Mouse (Mus musculus): ENCODE measurements around the gene Olfr47.
"Not testable (repeated sequence)": the region's sequence is repeated elsewhere in the genome, so short reads cannot be mapped to it uniquely, and the experiment has no call there.

The Olfr47 gene

DNA sequence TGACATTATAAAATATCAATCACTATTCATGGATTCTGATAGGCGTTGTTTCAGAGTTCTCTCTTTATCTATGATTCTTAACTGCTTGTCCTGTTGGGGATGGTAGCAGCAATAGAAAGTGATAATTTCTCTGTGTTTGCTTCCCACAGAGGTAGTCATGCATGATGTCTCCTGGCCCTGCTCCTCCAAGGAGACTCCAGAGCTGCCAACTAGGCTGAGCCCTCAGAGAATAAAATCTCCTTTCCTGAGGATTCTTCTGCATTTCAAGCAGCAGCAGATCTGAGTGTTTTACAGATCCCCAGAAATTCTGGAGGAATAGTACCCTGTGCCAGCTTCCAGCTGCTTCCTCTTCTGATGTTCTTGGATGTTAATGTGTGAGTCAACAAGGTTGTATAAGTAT is at the start of gene Olfr47:
Gene Olfr47 (plus strand): TSS at position 275 of the 400 bp plus-strand sequence.
- DNase-seq (ENCODE audit: low spot score) = not testable (repeated sequence)

- no peak for DNase-seq (ENCODE audit: low spot score)
Measured at GRCm38 (mm10) chr6:43190986-43191385, 40.3 kb upstream of the Olfr47 start.

- no peak for DNase-seq (ENCODE audit: low spot score)
Measured at GRCm38 (mm10) chr6:43196781-43197180, 34.5 kb upstream of the Olfr47 start, which contains the start of gene Olfr435. Gene Olfr435 (plus strand): TSS chr6:43197146.

DNA sequence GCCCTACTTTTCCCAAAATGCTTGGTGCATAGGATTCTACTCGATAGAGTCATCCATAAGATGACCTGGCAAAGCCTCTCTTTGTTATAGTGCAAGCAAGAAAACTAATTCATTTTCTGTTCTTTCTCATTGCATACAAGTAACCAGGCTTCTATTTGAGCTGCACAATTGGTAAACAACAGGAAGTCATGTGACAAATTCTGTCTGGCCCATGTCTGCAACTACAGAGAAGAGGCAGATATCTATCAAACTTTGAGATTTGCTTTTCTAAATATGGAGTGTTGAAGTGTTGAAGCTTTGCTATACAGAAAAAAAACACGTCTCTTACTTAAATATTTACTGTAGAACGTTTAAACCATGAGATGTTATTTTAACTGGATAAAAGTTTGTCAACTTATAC is 33.2 kb upstream of the Olfr47 start:
- no peak for DNase-seq (ENCODE audit: low spot score)

DNA sequence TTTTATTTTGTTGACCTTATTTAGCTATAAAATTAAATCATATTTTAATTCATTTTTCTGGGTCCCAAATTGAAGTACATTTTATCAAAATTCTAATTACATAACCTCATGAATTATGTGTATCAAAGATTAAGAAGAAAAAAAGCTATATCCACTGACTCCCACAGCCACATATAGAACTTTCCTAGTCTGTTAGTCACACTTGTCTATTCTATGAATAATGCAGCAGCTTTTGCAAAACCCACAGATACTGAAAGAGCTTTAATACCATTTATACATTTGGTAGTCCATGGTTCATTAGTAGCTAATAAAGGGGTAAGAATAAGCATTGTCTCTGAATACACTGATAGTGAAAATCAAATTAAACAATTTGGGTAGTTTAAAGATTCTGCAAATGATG is 28.5 kb upstream of the Olfr47 start:
- DNase-seq (ENCODE audit: low spot score) = no peak

GRCm38 (mm10) chr6:43205355-43205754 is 26.0 kb upstream of the Olfr47 start:
- DNase-seq (ENCODE audit: low spot score) = no peak

DNA sequence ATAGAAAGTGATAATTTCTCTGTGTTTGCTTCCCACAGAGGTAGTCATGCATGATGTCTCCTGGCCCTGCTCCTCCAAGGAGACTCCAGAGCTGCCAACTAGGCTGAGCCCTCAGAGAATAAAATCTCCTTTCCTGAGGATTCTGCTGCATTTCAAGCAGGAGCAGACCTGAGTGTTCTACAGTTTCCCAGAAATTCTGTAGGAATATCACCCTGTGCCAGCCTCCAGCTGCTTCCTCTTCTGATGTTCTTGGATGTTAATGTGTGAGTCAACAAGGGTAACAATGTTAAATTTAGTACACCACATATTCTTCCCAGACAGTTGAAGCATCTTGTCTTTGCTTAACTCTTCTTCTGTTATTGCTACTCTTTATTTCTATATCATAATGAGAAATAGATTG is 18.5 kb upstream of the Olfr47 start, which contains the start of gene Olfr434:
Gene Olfr434 (plus strand): TSS at position 149 of the 400 bp plus-strand sequence.
- not testable (repeated sequence) for DNase-seq (ENCODE audit: low spot score)

DNA sequence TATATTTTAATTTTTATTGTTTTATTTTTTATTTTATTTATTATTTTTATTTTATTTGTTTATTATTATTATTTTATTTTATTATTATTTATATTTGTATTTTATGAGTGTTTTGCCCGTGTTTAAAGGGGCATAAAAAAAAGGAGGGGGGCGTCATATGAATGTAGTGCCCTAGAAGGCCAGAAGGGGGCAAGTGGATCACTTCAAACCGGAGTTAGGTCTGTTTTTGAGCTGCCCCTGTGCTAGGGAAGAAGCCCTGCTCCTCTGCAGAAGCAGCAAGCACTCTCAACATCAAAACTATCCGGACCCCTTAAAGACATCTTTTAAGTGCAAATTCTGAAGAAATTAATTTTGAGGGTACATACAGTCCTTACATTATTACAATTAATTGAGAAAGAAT is 10.7 kb downstream of the Olfr47 start:
- no peak for DNase-seq (ENCODE audit: low spot score)

GRCm38 (mm10) chr6:43247396-43247795 is 16.1 kb downstream of the Olfr47 start:
- DNase-seq (ENCODE audit: low spot score) = no peak

DNA sequence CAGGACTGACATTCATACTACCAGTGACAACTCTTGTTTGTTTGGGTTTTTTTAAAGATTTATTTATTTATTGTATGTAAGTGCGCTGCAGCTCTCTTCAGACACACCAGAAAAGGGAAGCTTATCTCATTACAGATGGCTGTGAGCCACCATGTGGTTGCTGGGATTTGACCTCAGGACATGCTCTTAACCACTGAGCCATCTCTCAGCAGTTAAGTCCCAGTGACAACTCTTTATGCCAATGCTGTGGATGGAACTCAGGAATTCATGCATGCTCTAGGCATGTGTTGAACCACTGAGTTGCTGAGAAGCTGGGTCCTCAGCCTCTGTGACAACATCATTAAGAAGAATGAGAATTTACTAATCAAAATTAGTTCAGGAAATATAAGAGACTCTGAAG is 21.7 kb downstream of the Olfr47 start:
- DNase-seq (ENCODE audit: low spot score) = no peak

GRCm38 (mm10) chr6:43254193-43254926 is 23.0 kb downstream of the Olfr47 start:
- DNase-seq (ENCODE audit: low spot score) = no peak

- DNase-seq (ENCODE audit: low spot score) = no peak
Measured at GRCm38 (mm10) chr6:43260756-43261155, 29.4 kb downstream of the Olfr47 start.

GRCm38 (mm10) chr6:43265363-43266041 is 34.2 kb downstream of the Olfr47 start, which contains the start of gene Arhgef5:
Gene Arhgef5 (plus strand): TSS chr6:43265582.
- no peak for DNase-seq (ENCODE audit: low spot score)

DNA sequence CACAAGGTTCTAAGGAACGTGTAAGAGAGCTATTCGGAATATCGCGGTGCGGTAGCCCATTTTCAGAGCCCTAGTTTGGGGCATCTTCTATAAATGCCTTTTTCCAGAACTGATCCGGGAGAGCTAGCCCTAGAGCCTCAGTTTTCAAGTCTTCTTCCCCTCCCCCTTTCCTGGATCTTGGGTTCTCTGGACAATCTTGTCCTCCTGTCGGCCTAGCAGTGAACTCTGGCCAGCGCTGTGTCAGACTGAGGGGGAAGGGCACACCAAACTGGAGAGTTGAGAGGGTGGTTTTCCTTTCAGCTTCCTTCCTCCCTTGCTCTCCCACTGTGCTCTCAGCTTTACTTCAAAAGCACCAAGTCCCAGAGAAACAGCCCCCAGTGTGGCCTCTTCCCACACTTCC is 35.0 kb downstream of the Olfr47 start:
- DNase-seq (ENCODE audit: low spot score) = no peak

DNA sequence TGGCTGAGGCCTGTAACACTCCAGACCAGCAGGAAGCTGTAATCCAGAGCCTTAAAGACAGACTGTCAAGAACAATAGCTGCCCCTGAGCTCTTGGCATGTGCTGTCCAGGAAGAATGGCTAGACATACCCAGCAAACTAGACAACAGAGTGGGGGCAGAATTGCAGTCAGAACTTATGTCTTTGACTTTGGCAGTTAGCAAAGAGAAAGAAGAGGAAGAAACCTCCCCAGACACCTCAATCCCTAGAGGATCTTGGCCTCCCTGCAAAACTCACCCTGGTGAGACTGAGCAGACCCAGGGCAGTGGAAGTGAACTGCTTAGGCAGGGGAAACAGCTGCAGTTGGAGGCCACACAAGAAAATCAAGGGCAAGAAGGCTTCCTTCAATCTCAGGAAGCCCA is 41.3 kb downstream of the Olfr47 start:
- DNase-seq (ENCODE audit: low spot score) = no peak

DNA sequence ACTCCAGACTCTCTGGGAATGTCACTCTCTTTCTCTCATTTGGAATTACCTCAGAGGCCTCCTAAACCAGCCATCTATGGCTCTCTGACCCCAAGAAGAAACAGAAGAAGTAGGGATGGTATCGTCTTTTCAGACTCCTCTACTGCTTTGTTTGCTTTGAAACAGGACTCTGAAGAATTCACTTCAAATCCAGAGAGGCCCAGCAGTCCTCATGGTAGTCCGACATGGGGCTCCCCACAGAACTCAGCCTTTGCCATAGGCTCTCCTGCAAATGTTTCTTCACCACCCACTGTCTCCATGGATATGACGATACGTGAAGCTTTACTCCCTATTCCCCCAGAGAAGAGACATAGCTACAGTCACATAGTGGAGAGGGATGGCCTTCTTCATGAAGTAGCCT is 42.8 kb downstream of the Olfr47 start:
- DNase-seq (ENCODE audit: low spot score) = no peak

GRCm38 (mm10) chr6:43278247-43278646 is 46.9 kb downstream of the Olfr47 start:
- no peak for DNase-seq (ENCODE audit: low spot score)

- no peak for DNase-seq (ENCODE audit: low spot score)
Measured at GRCm38 (mm10) chr6:43280481-43280880, 49.2 kb downstream of the Olfr47 start.

Data from c-Kit-positive CD71-positive TER-119-positive erythroid progenitor cells, embryonic 14.5 days (primary cell).